In the genomic region with DNA sequence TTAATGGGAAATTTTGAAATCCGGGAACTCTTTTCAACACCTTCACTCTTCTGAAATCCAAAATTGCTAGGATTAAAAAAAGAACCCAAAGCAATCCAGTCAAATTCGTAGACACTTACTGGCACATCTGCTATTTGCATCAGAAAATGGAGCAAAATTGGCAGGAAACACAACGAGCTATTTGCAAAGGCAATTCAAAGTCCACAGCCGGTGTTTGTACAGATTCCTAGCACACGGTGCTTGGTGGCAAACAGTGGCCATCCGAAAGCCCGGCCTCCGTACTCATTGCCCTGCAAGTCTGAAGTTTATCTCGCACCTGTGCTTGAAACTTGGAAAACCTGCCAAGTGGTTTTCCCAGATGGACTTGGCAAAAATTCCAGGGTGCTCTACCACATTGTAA, we compare ENCODE assay signal across 13 mouse cellular contexts. TPM values are rescaled to one million over a fixed set of nuclear protein-coding genes. Genes with fewer than 3 reads are reported as not detected.
A peak's percentile ranks its signal among the peaks of the same experiment; 100 is the strongest.
DNase-seq lines count a peak whose midpoint lies in the region; ATAC-seq and TF ChIP-seq lines count a peak whose summit lies in the region.
"Had no signal": no experiment of that assay in that cellular context is flagged by ENCODE, and none has a peak within 500 bp of the region (broad histone marks: within the 10 kb centered on the region; RNA-seq: fewer than 3 reads in every experiment).

No protein-coding gene starts in this region.

- intact Hi-C loops in left cerebral cortex, postnatal 4 days (cut with DNase I), result no loop called here

- H3K4me2 ChIP-seq in liver, embryonic 14.5 days (ENCODE audit: low read depth), result no peak overlapping the region
- H3K4me2 ChIP-seq in hindbrain, embryonic 14.5 days (replicated peaks), result no peak overlapping the region
- H3K4me2 ChIP-seq: limb, embryonic 12.5 days; midbrain, embryonic 13.5 days had no signal

- H3K27ac ChIP-seq in liver, embryonic 14.5 days, result no peak overlapping the region
- H3K27ac ChIP-seq in hindbrain, embryonic 14.5 days, result no peak overlapping the region
- H3K27ac ChIP-seq: limb, embryonic 12.5 days; midbrain, embryonic 13.5 days had no signal

- H3K9ac ChIP-seq in liver, embryonic 14.5 days (replicated peaks), result no peak overlapping the region
- H3K9ac ChIP-seq in hindbrain, embryonic 14.5 days, result no peak overlapping the region
- H3K9ac ChIP-seq: limb, embryonic 12.5 days; midbrain, embryonic 13.5 days had no signal

- 59% methylated on average over 9 of the region's 9 CpGs for WGBS in liver, embryonic 14.5 days (ENCODE audit: insufficient replicate concordance)
- 75% methylated on average over 9 of the region's 9 CpGs for WGBS in hindbrain, embryonic 14.5 days

- H3K4me3 ChIP-seq in liver, embryonic 14.5 days (ENCODE audit: insufficient read depth in 1 of 2, low read depth in 2 of 2, low read length in 2 of 2), result no peak overlapping the region
- H3K4me3 ChIP-seq in hindbrain, embryonic 14.5 days (replicated peaks; ENCODE audit: low read length), result no peak overlapping the region
- H3K4me3 ChIP-seq: limb, embryonic 12.5 days; midbrain, embryonic 13.5 days had no signal

- H3K9me3 ChIP-seq in liver, embryonic 14.5 days (ENCODE audit: control insufficient read depth, low read length), result no peaks in the 10 kb centered on the region
- H3K9me3 ChIP-seq in hindbrain, embryonic 14.5 days (ENCODE audit: control insufficient read depth, low read length), result 0 out of 2 replicates have a peak, but pooled peaks cover 4% of the 10 kb centered on the region
- H3K9me3 ChIP-seq: limb, embryonic 12.5 days; midbrain, embryonic 13.5 days had no signal

- TF ChIP-seq CTCF in liver, embryonic 14.5 days (IDR thresholded peaks at IDR 0.05; ENCODE audit: low read depth), result no peak

- no peaks in the 10 kb centered on the region for H3K27me3 ChIP-seq in liver, embryonic 14.5 days (ENCODE audit: control insufficient read depth, insufficient read depth, low read length)
- H3K27me3 ChIP-seq in hindbrain, embryonic 14.5 days (ENCODE audit: control insufficient read depth, insufficient read depth, low read length), result no peaks in the 10 kb centered on the region
- H3K27me3 ChIP-seq: limb, embryonic 12.5 days; midbrain, embryonic 13.5 days had no signal

- TF ChIP-seq EP300 in liver, embryonic 14.5 days (IDR thresholded peaks at IDR 0.05; ENCODE audit: low read depth), result no peak

- no peak for ATAC-seq in liver, embryonic 14.5 days (ENCODE audit: insufficient read depth)
- no peak for ATAC-seq in hindbrain, embryonic 14.5 days (ENCODE audit: low FRiP score)
- ATAC-seq: midbrain, embryonic 13.5 days had no signal

- H3K36me3 ChIP-seq in liver, embryonic 14.5 days (replicated peaks; ENCODE audit: control insufficient read depth, insufficient read depth, low read depth), result no peaks in the 10 kb centered on the region
- H3K36me3 ChIP-seq in hindbrain, embryonic 14.5 days (replicated peaks; ENCODE audit: control insufficient read depth, insufficient read depth), result no peaks in the 10 kb centered on the region
- H3K36me3 ChIP-seq: limb, embryonic 12.5 days; midbrain, embryonic 13.5 days had no signal

- H3K4me1 ChIP-seq in liver, embryonic 14.5 days (replicated peaks; ENCODE audit: control insufficient read depth in 2 of 2, insufficient read depth in 2 of 2, low read length in 1 of 2), result no peaks in the 10 kb centered on the region
- no peaks in the 10 kb centered on the region for H3K4me1 ChIP-seq in hindbrain, embryonic 14.5 days (replicated peaks; ENCODE audit: control insufficient read depth, insufficient read depth, low read length)
- H3K4me1 ChIP-seq: limb, embryonic 12.5 days had no signal

- DNase-seq in gastrocnemius, postnatal 25 days, result peak; percentile 22
- no peak for DNase-seq in gastrocnemius, adult 18-20 months (ENCODE audit: low spot score)
- peak; percentile 9 for DNase-seq in left cerebral cortex, adult 11 months (ENCODE audit: low spot score)
- DNase-seq in left cerebral cortex, postnatal 4 days, result no peak
- peak; percentile 32 to 68 for DNase-seq in layer of hippocampus, adult 18-20 months (ENCODE audit: low spot score in 2 of 2)
- peak; percentile 0 to 16 (median 4) for DNase-seq in liver, embryonic 14.5 days (ENCODE audit: low read depth in 3 of 3, low spot score in 3 of 3)
- DNase-seq in thymus, adult 18-20 months, result no peak
- no peak for DNase-seq in hindbrain, embryonic 14.5 days (ENCODE audit: low spot score)
- DNase-seq: cerebellum, postnatal 36 days; gastrocnemius, postnatal 10 days; lung, postnatal 36 days had no signal

RNA-seq across cellular contexts. Expression of a gene that starts 34.3 kb away (rescaled TPM):
- total RNA-seq in gastrocnemius, postnatal 25 days (2021), result 10 to 100 TPM; 45.9 to 60.4 TPM
- 100 to 1,000 TPM in 1 of 2 experiments, 10 to 100 TPM in 1; 96.4 to 102 TPM for total RNA-seq in gastrocnemius, adult 18-20 months (2021)
- total RNA-seq in left cerebral cortex, postnatal 4 days (2021), result 10 to 100 TPM; 45.9 to 49.2 TPM
- 10 to 100 TPM; 48.0 to 49.8 TPM for total RNA-seq in layer of hippocampus, adult 18-20 months (2021)
- 1.9 and 2.4 TPM in 2 replicates for polyA plus RNA-seq in liver, embryonic 14.5 days (2012; rRNA removed)
- polyA plus RNA-seq in liver, embryonic 14.5 days (2014; fragmentation: Nextera tagmentation; extraction: Ambion mirVana), result 3.7 and 5.6 TPM in 2 replicates
- polyA plus RNA-seq in hindbrain, embryonic 14.5 days (2014; fragmentation: Nextera tagmentation; extraction: Ambion mirVana), result 26.6 and 27.4 TPM in 2 replicates

Comparison
In these comparisons a context has a peak if more than half of its experiments do, and no peak if none do; other contexts are left out.
1. DNase-seq: peak in gastrocnemius, postnatal 25 days (single experiment), left cerebral cortex, adult 11 months (single experiment), layer of hippocampus, adult 18-20 months (2 of 2) and liver, embryonic 14.5 days (3 of 3); none in gastrocnemius, adult 18-20 months (single experiment), left cerebral cortex, postnatal 4 days (single experiment), thymus, adult 18-20 months (0 of 2) and hindbrain, embryonic 14.5 days (single experiment).